Mouse (Mus musculus) left cerebral cortex, postnatal 36 days (tissue): ENCODE data around the gene Mtrex. TPM values are rescaled to one million over a fixed set of nuclear protein-coding genes. Genes with fewer than 3 reads are reported as not detected.

Source experiments
- DNase-seq, 2 experiments: peaks; one replicate each; pipeline ENCODE4 v3.0.0; 2021 to 2022; ENCODE audit warnings: low spot score in 2 of 2, mixed read lengths in 1 of 2
- intact Hi-C: fragments of 180-260 bp; cut with DNase I; formaldehyde crosslinking; loops from one replicate; pipeline ENCODE4 v1.15.1; 2025
- total RNA-seq, 2 experiments: library from RNA; stranded (reverse); gene quantifications; 2 replicates each; pipeline ENCODE4 v1.2.3; 2021

Mtrex gene
- total RNA-seq, 2 experiments from 2014 or later: 39.3 to 45.5 TPM

GRCm38 (mm10) chr13:112871500-112872266, 55.5 kb downstream of the Mtrex start:
- DNase-seq: no peak
- intact Hi-C loops: loop anchor here (5.0 kb wide), 1 partner anchor 199 kb away; no protein-coding TSS in a partner anchor

GRCm38 (mm10) chr13:112870039-112870690, 57.0 kb downstream of the Mtrex start:
- no peak for DNase-seq
- intact Hi-C loops: loop anchor here (5.0 kb wide), 1 partner anchor 198 kb away; no protein-coding TSS in a partner anchor

- intact Hi-C loops: no loop called here
- DNase-seq: no peak
Observed at GRCm38 (mm10) chr13:112867381-112867780, 59.8 kb downstream of the Mtrex start.

GRCm38 (mm10) chr13:112866782-112867181, 60.4 kb downstream of the Mtrex start:
- DNase-seq: no peak
- intact Hi-C loops: no loop called here

GRCm38 (mm10) chr13:112862978-112863677, 64.1 kb downstream of the Mtrex start:
- no peak for DNase-seq
- intact Hi-C loops: no loop called here

GRCm38 (mm10) chr13:112862342-112862741, 64.9 kb downstream of the Mtrex start:
- no peak for DNase-seq

GRCm38 (mm10) chr13:112861825-112862306, 65.3 kb downstream of the Mtrex start:
- no peak for DNase-seq
- intact Hi-C loops: no loop called here

More at GRCm38 (mm10) chr13:112862342-112862741, 64.9 kb downstream of the Mtrex start:
- intact Hi-C loops: no loop called here

GRCm38 (mm10) chr13:112860911-112861310, 66.3 kb downstream of the Mtrex start:
- no peak for DNase-seq
- intact Hi-C loops: no loop called here

GRCm38 (mm10) chr13:112860370-112860769, 66.8 kb downstream of the Mtrex start:
- intact Hi-C loops: no loop called here
- no peak for DNase-seq

- DNase-seq: no peak
- intact Hi-C loops: no loop called here
Observed at GRCm38 (mm10) chr13:112859574-112860134, 67.5 kb downstream of the Mtrex start.

GRCm38 (mm10) chr13:112857921-112858320, 69.3 kb downstream of the Mtrex start:
- no peak for DNase-seq
- intact Hi-C loops: no loop called here

GRCm38 (mm10) chr13:112854402-112854801, 72.8 kb downstream of the Mtrex start:
- intact Hi-C loops: no loop called here
- no peak for DNase-seq

- no peak for DNase-seq
- intact Hi-C loops: no loop called here
Observed at GRCm38 (mm10) chr13:112853710-112854316, 73.4 kb downstream of the Mtrex start.

- DNase-seq: no peak
- intact Hi-C loops: no loop called here
Observed at GRCm38 (mm10) chr13:112845931-112846330, 81.3 kb downstream of the Mtrex start.

- peak; percentile 48 to 52 for DNase-seq
- intact Hi-C loops: loop anchor here (2.0 kb wide), 1 partner anchor 40 kb away; the partner anchor contains the start of gene Plpp1
Observed at GRCm38 (mm10) chr13:112840241-112841087, 86.7 kb downstream of the Mtrex start.

- no peak for DNase-seq
Observed at GRCm38 (mm10) chr13:112838562-112839232, 88.5 kb downstream of the Mtrex start.

GRCm38 (mm10) chr13:112837621-112838155, 89.5 kb downstream of the Mtrex start:
- intact Hi-C loops: no loop called here
- no peak for DNase-seq

More at GRCm38 (mm10) chr13:112838562-112839232, 88.5 kb downstream of the Mtrex start:
- intact Hi-C loops: no loop called here

- intact Hi-C loops: no loop called here
- no peak for DNase-seq
Observed at GRCm38 (mm10) chr13:112836951-112837350, 90.2 kb downstream of the Mtrex start.
